Mouse (Mus musculus): Measurements from ENCODE around the gene Smim27.

- TF ChIP-seq EP300 (IDR thresholded peaks at IDR 0.05; ENCODE audit: low read depth) (no peak), CTCF (IDR thresholded peaks at IDR 0.05; ENCODE audit: low read depth) (no peak)
Observed at GRCm38 (mm10) chr4:40241928-40242327, 27.5 kb upstream of the Smim27 start.
